Mouse (Mus musculus): Measurements from ENCODE around the gene Syde1. TPM values are rescaled to one million over a fixed set of nuclear protein-coding genes. Genes with fewer than 3 reads are reported as not detected.
A peak's percentile ranks its signal among the peaks of the same experiment; 100 is the strongest.
"Not testable (repeated sequence)": the region's sequence is repeated elsewhere in the genome, so short reads cannot be mapped to it uniquely, and the experiment has no call there.

Syde1 gene
- polyA plus RNA-seq (2012) = 0.01 TPM in 2 replicates

DNA sequence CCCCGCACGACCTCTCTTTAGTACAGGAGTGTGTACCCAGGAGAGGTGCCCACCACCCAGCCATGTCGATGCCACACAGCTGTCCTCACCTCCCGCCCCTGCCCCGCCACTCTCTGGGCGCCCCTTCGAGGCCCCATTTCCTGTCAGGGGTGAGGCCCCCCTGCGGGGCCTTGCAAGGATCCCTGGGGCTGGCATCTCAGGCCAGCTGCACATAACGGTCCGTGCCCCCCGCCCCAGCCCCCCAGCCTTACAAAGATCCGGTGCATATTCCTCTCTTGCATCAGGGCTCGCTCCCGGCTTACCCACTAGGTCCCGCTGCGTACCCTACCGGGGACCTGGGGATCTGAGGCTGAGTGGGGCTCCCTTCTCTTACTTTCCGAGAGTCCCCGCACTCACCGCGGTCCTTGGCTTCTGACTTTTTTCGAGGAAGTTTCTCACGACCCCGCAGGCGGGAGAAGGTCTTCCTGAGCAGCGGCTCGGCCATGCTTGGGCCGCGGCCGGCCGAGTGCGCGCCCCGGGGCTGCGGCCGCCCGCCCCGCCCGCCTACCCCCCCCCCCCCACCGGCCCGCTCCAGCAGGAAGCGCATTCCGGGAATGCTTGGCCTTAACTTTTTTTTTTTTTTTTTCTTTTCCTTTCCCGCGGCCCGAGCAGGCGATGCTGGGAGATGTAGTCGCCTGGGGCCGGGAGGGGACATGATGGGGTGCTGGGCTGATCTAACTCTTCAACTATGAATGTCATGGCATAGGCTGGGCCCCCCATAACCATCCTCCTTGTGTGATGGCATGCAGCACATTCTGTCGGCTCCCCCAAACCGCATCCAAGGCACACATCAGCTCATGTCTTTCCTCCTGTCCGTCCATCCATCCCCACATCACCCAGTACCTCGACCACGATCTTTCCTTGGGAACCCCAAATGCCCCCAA is at the start of gene Syde1:
TSS of gene Syde1 (minus strand) at position 559 of the 923 bp plus-strand sequence.
- no peaks in the 10 kb centered on the region for H3K4me1 ChIP-seq (ENCODE audit: control insufficient read depth)
- H3K4me3 ChIP-seq (replicated peaks) = peak within 1 kb of the TSS; percentile 26
- H3K27me3 ChIP-seq (ENCODE audit: control insufficient read depth) = peaks cover 56% of the 10 kb centered on the region
- no peaks in the 10 kb centered on the region for H3K9me3 ChIP-seq (ENCODE audit: control insufficient read depth, low read length)
- H3K36me3 ChIP-seq (ENCODE audit: control insufficient read depth) = no peaks in the 10 kb centered on the region
- no peak for TF ChIP-seq TAL1 (IDR thresholded peaks at IDR 0.05; ENCODE audit: low read length)
- TF ChIP-seq GATA1 (IDR thresholded peaks at IDR 0.05; ENCODE audit: low read length) = no peak

DNA sequence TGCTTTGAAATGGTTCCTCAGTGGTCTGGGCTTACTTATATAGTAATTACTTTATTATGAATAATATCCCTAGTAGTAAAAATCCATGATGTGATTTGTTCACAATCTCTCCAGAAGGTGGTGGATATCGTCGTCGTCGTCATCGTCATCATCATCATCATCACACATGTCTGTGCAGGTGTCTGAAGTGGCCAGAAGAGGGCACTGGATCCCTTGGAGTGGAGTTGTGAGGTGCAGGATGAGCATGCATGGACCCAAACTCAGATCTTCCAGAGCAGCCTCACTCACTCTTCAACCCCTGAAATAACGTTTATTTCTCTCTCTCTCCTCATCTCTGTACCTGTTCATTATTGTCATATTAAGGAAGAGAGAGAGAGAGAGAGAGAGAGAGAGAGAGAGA is 40.5 kb upstream of the Syde1 start:
- Histone ChIP-seq H3K4me1 (ENCODE audit: control insufficient read depth) (no peaks in the 10 kb centered on the region), H3K4me3 (replicated peaks) (no peak overlapping the region), H3K9me3 (ENCODE audit: control insufficient read depth, low read length) (no peaks in the 10 kb centered on the region), H3K27me3 (ENCODE audit: control insufficient read depth) (no peaks in the 10 kb centered on the region), H3K36me3 (ENCODE audit: control insufficient read depth) (no peaks in the 10 kb centered on the region)
- TF ChIP-seq TAL1 (IDR thresholded peaks at IDR 0.05; ENCODE audit: low read length) = no peak
- no peak for TF ChIP-seq GATA1 (IDR thresholded peaks at IDR 0.05; ENCODE audit: low read length)

DNA sequence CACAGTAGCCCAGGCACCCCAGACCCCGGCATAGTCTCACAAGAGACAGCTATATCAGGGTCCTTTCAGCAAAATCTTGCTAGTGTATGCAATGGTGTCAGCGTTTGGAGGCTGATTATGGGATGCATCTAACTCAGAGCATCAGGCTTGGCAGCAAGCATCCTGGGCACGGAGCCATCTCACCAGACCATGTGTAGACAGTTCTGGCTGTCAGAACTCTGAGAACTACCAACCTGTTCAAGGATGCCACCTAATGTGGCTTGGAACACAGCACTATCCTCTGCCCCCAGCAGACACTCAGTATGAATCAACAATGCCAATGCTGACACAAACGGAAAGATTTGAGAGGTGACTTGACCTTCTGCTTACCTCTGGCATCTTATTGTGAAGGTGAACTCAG is 38.4 kb upstream of the Syde1 start:
- H3K4me3 ChIP-seq (replicated peaks) = no peak overlapping the region
- H3K27me3 ChIP-seq (ENCODE audit: control insufficient read depth) = no peaks in the 10 kb centered on the region
- no peak for TF ChIP-seq TAL1 (IDR thresholded peaks at IDR 0.05; ENCODE audit: low read length)
- TF ChIP-seq GATA1 (IDR thresholded peaks at IDR 0.05; ENCODE audit: low read length) = no peak
- no peaks in the 10 kb centered on the region for H3K4me1 ChIP-seq (ENCODE audit: control insufficient read depth)
- no peaks in the 10 kb centered on the region for H3K36me3 ChIP-seq (ENCODE audit: control insufficient read depth)
- H3K9me3 ChIP-seq (ENCODE audit: control insufficient read depth, low read length) = no peaks in the 10 kb centered on the region

DNA sequence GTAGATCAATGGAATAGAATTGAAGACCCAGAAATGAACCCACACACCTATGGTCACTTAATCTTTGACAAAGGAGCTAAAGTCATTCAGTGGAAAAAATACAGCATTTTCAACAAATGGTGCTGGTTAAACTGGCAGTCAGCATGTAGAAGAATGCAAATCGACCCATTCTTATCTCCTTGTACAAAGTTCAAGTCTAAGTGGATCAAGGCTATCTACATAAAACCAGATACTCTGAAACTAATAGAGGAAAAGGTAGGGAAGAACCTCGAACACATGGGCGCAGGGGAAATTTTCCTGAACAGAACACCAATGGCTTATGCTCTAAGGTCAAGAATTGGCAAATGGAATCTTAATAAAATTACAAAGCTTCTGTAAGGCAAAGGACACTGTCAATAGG is 31.4 kb upstream of the Syde1 start:
- not testable (repeated sequence) for H3K27me3 ChIP-seq (ENCODE audit: control insufficient read depth); H3K4me1 ChIP-seq (ENCODE audit: control insufficient read depth); H3K4me3 ChIP-seq (replicated peaks); H3K9me3 ChIP-seq (ENCODE audit: control insufficient read depth, low read length); H3K36me3 ChIP-seq (ENCODE audit: control insufficient read depth)

DNA sequence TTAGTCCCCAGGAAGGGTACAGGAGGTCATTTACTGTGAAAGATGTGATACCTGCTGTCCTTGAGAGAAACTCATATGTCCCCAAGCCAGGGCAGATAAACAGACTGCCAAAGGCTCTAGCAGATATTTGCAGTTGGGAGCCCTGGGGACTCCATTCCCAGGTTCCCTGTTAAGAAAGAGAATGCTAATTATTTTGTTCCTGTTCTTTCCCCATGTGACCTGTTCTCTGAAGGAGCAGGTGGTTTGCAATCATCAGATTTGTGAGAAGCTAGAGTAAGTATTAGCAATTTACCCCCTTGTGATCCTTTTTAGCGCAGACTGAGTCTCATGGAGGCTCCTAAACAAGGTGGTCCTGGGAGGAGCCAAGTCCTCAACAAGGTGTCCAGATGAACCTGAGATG is 26.2 kb upstream of the Syde1 start, which contains the start of gene Olfr1357:
TSS of gene Olfr1357 (minus strand) at position 101 of the 400 bp plus-strand sequence.
- Histone ChIP-seq H3K4me1 (ENCODE audit: control insufficient read depth) (no peaks in the 10 kb centered on the region), H3K9me3 (ENCODE audit: control insufficient read depth, low read length) (no peaks in the 10 kb centered on the region), H3K36me3 (ENCODE audit: control insufficient read depth) (no peaks in the 10 kb centered on the region), H3K4me3 (replicated peaks) (no peak within 1 kb of the TSS), H3K27me3 (ENCODE audit: control insufficient read depth) (no peaks in the 10 kb centered on the region)
- TF ChIP-seq TAL1 (IDR thresholded peaks at IDR 0.05; ENCODE audit: low read length) = no peak

DNA sequence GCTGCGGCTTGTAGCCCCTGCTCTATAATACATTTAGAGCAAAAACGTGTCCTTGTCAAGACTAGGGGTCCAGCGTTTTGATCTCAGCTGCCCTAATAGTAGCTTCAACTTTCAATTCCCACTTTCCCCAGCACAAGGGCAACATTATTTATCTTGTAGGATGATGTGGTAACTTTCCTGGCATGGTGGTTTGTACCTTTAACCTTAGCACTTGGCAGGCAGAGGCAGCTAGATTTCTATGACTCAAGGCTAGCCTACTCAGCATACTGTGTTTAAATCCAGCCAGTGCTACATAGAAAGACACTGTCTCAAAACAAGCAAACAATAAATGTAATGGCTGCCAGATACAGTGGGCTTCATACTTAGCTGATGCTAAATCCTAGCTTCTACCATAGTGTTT is 15.8 kb upstream of the Syde1 start:
- Histone ChIP-seq H3K9me3 (ENCODE audit: control insufficient read depth, low read length) (no peaks in the 10 kb centered on the region), H3K27me3 (ENCODE audit: control insufficient read depth) (peaks cover 2% of the 10 kb centered on the region; the same call in 1 of the 2 replicates), H3K36me3 (ENCODE audit: control insufficient read depth) (no peaks in the 10 kb centered on the region), H3K4me1 (ENCODE audit: control insufficient read depth) (no peaks in the 10 kb centered on the region), H3K4me3 (replicated peaks) (no peak overlapping the region)
- TF ChIP-seq TAL1 (IDR thresholded peaks at IDR 0.05; ENCODE audit: low read length) = no peak
- TF ChIP-seq GATA1 (IDR thresholded peaks at IDR 0.05; ENCODE audit: low read length) = no peak

DNA sequence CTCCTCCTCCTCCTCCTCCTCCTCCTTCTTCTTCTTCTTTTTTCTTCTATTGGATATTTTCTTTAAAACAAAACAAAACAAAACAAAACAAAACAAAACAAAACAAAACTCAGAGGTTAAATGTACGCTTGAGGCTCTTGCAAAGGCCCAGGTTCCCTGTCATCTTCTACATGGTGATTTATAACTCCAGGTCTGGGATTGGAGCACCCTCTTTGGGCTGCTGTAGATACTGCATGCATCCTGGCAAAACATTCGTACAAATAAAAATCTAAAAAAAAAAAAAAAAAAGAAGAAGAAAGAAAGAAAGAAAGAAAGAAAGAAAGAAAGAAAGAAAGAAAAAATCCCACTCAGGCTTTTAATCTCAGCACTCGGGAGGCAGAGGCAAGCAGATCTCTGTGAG is 13.3 kb upstream of the Syde1 start:
- TF ChIP-seq TAL1 (IDR thresholded peaks at IDR 0.05; ENCODE audit: low read length) (no peak), GATA1 (IDR thresholded peaks at IDR 0.05; ENCODE audit: low read length) (no peak)

DNA sequence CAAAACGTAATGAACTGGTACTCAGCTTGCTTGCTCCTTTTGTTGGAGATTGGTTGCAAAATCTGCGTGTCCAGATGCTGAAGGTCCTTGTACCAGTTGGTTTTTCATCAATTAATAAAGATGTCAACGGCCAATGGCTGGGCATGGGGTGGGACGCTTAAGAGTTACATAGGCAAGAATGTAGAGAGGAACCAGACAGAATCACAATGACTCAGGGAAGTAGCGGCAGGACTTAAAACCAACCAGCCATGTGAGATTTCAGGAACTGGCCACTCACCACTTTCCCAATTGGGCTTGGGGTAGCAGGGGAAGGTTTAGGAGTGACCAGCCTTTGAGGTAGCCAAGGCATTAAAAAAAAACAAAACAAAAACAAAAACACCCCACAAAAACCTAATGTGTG is 8.1 kb upstream of the Syde1 start:
- no peaks in the 10 kb centered on the region for H3K36me3 ChIP-seq (ENCODE audit: control insufficient read depth)
- H3K27me3 ChIP-seq (ENCODE audit: control insufficient read depth) = peaks cover 13% of the 10 kb centered on the region; the same call in 1 of the 2 replicates
- H3K9me3 ChIP-seq (ENCODE audit: control insufficient read depth, low read length) = no peaks in the 10 kb centered on the region
- no peak overlapping the region for H3K4me3 ChIP-seq (replicated peaks)
- H3K4me1 ChIP-seq (ENCODE audit: control insufficient read depth) = no peaks in the 10 kb centered on the region
- TF ChIP-seq GATA1 (IDR thresholded peaks at IDR 0.05; ENCODE audit: low read length) (no peak), TAL1 (IDR thresholded peaks at IDR 0.05; ENCODE audit: low read length) (no peak)

More for the DNA sequence above, 13.3 kb upstream of the Syde1 start:
- H3K4me1 ChIP-seq (ENCODE audit: control insufficient read depth) = no peaks in the 10 kb centered on the region
- no peaks in the 10 kb centered on the region for H3K9me3 ChIP-seq (ENCODE audit: control insufficient read depth, low read length)
- H3K27me3 ChIP-seq (ENCODE audit: control insufficient read depth) = peaks cover 3% of the 10 kb centered on the region; the same call in 1 of the 2 replicates
- H3K36me3 ChIP-seq (ENCODE audit: control insufficient read depth) = no peaks in the 10 kb centered on the region
- no peak overlapping the region for H3K4me3 ChIP-seq (replicated peaks)

DNA sequence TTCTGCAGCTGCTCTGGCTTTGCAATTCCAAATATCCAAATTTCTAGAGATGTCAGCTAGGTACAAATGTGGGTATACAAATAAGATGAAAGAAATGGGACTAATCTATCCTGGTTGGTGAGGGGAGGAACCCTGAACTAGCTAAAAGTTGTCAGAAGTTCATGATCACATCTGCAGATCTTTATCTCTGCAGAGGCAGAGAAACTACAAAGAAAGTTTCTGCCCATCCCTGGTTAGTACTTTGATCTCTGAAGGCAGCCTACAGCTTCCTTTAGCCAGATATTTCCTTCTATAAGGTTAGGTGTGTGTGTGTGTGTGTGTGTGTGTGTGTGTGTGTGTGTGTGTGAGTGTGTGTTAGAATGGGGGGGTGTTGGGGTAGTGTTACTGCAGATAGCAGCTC is 2.8 kb upstream of the Syde1 start:
- no peaks in the 10 kb centered on the region for H3K36me3 ChIP-seq (ENCODE audit: control insufficient read depth)
- no peaks in the 10 kb centered on the region for H3K4me1 ChIP-seq (ENCODE audit: control insufficient read depth)
- TF ChIP-seq TAL1 (IDR thresholded peaks at IDR 0.05; ENCODE audit: low read length) (no peak), GATA1 (IDR thresholded peaks at IDR 0.05; ENCODE audit: low read length) (no peak)
- no peaks in the 10 kb centered on the region for H3K9me3 ChIP-seq (ENCODE audit: control insufficient read depth, low read length)
- peaks cover 52% of the 10 kb centered on the region for H3K27me3 ChIP-seq (ENCODE audit: control insufficient read depth)
- no peak overlapping the region for H3K4me3 ChIP-seq (replicated peaks)

Measured in erythroblast, embryonic 14.5 days (primary cell).